In the genomic region with DNA sequence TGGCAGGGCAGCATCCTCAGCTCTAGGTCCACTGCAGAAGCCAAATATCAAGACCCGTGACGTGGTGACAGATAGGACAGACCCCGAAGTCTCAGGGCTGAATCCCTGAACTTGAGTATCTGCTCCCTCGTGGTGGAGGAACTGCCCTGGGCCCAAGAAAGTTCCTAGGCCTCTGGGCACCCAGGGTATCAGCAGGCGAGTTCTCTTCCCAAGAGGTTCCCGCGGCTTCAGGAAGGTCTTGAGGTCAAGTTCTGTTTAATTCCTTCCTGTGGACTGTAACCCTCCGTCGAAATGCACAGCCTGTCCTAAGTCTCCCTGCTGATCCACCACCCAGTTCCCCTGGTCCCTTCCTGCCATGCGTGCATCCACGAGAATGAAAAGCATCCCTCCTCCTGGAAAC, we compare ENCODE assay signal across 13 mouse cellular contexts. TPM values are rescaled to one million over a fixed set of nuclear protein-coding genes. Genes with fewer than 3 reads are reported as not detected.
A peak's percentile ranks its signal among the peaks of the same experiment; 100 is the strongest.
DNase-seq lines count a peak whose midpoint lies in the region; ATAC-seq and TF ChIP-seq lines count a peak whose summit lies in the region.
"Had no signal": no experiment of that assay in that cellular context is flagged by ENCODE, and none has a peak within 500 bp of the region (broad histone marks: within the 10 kb centered on the region; RNA-seq: fewer than 3 reads in every experiment).

No protein-coding gene starts in this region.

- peak overlapping the region; percentile 30 for H3K9ac ChIP-seq in liver, adult 2 months (ENCODE audit: low read depth, low read length)
- no peak overlapping the region for H3K9ac ChIP-seq in liver, embryonic 11.5 days (ENCODE audit: low read depth, low read length)
- H3K9ac ChIP-seq in embryonic facial prominence, embryonic 14.5 days (ENCODE audit: low read depth, low read length) = no peak overlapping the region
- H3K9ac ChIP-seq in liver, postnatal 0 days (replicated peaks) = no peak overlapping the region; the same call in 1 of the 2 replicates
- no peak overlapping the region for H3K9ac ChIP-seq in hindbrain, embryonic 13.5 days
- H3K9ac ChIP-seq in hindbrain, embryonic 14.5 days = no peak overlapping the region

- no peaks in the 10 kb centered on the region for H3K36me3 ChIP-seq in liver, adult 2 months (ENCODE audit: control insufficient read depth, insufficient read depth, low read length)
- H3K36me3 ChIP-seq in liver, embryonic 11.5 days (ENCODE audit: control insufficient read depth, insufficient read depth, low read length) = peaks cover 3% of the 10 kb centered on the region; the same call in 1 of the 2 replicates
- H3K36me3 ChIP-seq in embryonic facial prominence, embryonic 14.5 days (ENCODE audit: control insufficient read depth, insufficient read depth, low read length) = peaks cover 30% of the 10 kb centered on the region
- H3K36me3 ChIP-seq in liver, postnatal 0 days (replicated peaks; ENCODE audit: insufficient read depth, low read length) = peaks cover 22% of the 10 kb centered on the region
- H3K36me3 ChIP-seq in hindbrain, embryonic 13.5 days = no peaks in the 10 kb centered on the region
- no peaks in the 10 kb centered on the region for H3K36me3 ChIP-seq in hindbrain, embryonic 14.5 days (replicated peaks; ENCODE audit: control insufficient read depth, insufficient read depth)

- peaks cover 17% of the 10 kb centered on the region for H3K79me2 ChIP-seq in liver, adult 2 months (ENCODE audit: control insufficient read depth, insufficient read depth, low read length)

- H3K4me3 ChIP-seq in liver, adult 2 months (ENCODE audit: insufficient read depth, low read depth, low read length) = no peak overlapping the region; the same call in 1 of the 2 replicates
- H3K4me3 ChIP-seq in liver, embryonic 11.5 days (ENCODE audit: low read depth, low read length) = no peak overlapping the region
- peak overlapping the region; percentile 56 for H3K4me3 ChIP-seq in embryonic facial prominence, embryonic 14.5 days (ENCODE audit: low read depth, low read length)
- H3K4me3 ChIP-seq in liver, postnatal 0 days (ENCODE audit: low read depth, low read length) = peak overlapping the region; percentile 66; the same call in 1 of the 2 replicates
- no peak overlapping the region for H3K4me3 ChIP-seq in hindbrain, embryonic 13.5 days
- no peak overlapping the region for H3K4me3 ChIP-seq in hindbrain, embryonic 14.5 days (replicated peaks; ENCODE audit: low read length)
- H3K4me3 ChIP-seq: layer of hippocampus, adult 2 months had no signal

- peak overlapping the region; percentile 72 for H3K27ac ChIP-seq in liver, adult 2 months (replicated peaks; ENCODE audit: insufficient read depth, low read depth, low read length)
- no peak overlapping the region for H3K27ac ChIP-seq in liver, embryonic 11.5 days (ENCODE audit: low read depth, low read length)
- no peak overlapping the region for H3K27ac ChIP-seq in embryonic facial prominence, embryonic 14.5 days (replicated peaks; ENCODE audit: low read depth, low read length)
- peak overlapping the region; percentile 86 for H3K27ac ChIP-seq in liver, postnatal 0 days (ENCODE audit: low read depth)
- H3K27ac ChIP-seq in hindbrain, embryonic 13.5 days = no peak overlapping the region
- H3K27ac ChIP-seq in hindbrain, embryonic 14.5 days = no peak overlapping the region
- H3K27ac ChIP-seq: layer of hippocampus, adult 2 months had no signal

- no peak for ATAC-seq in liver, embryonic 11.5 days (replicated peaks; ENCODE audit: low FRiP score)
- ATAC-seq in embryonic facial prominence, embryonic 14.5 days (ENCODE audit: low read depth) = no peak
- ATAC-seq in liver, postnatal 0 days = no peak
- ATAC-seq in hindbrain, embryonic 13.5 days (ENCODE audit: low FRiP score) = no peak
- no peak for ATAC-seq in hindbrain, embryonic 14.5 days (ENCODE audit: low FRiP score)

- peaks cover 12% of the 10 kb centered on the region for H3K4me1 ChIP-seq in liver, adult 2 months (ENCODE audit: control insufficient read depth, insufficient read depth, low read length)
- H3K4me1 ChIP-seq in liver, embryonic 11.5 days (replicated peaks; ENCODE audit: control insufficient read depth, insufficient read depth, low read length) = peaks cover 12% of the 10 kb centered on the region
- peaks cover 41% of the 10 kb centered on the region for H3K4me1 ChIP-seq in embryonic facial prominence, embryonic 14.5 days (ENCODE audit: control insufficient read depth, insufficient read depth, low read length)
- H3K4me1 ChIP-seq in liver, postnatal 0 days (ENCODE audit: insufficient read depth) = peaks cover 34% of the 10 kb centered on the region
- peaks cover 30% of the 10 kb centered on the region for H3K4me1 ChIP-seq in hindbrain, embryonic 13.5 days (replicated peaks)
- 0 out of 2 replicates have a peak, but pooled peaks cover 8% of the 10 kb centered on the region for H3K4me1 ChIP-seq in hindbrain, embryonic 14.5 days (replicated peaks; ENCODE audit: control insufficient read depth, insufficient read depth, low read length)

- no peaks in the 10 kb centered on the region for H3K9me3 ChIP-seq in liver, embryonic 11.5 days (ENCODE audit: control insufficient read depth, low read length)
- H3K9me3 ChIP-seq in embryonic facial prominence, embryonic 14.5 days (ENCODE audit: control insufficient read depth, low read length) = no peaks in the 10 kb centered on the region
- no peaks in the 10 kb centered on the region for H3K9me3 ChIP-seq in liver, postnatal 0 days (ENCODE audit: low read length)
- H3K9me3 ChIP-seq in hindbrain, embryonic 13.5 days = no peaks in the 10 kb centered on the region
- H3K9me3 ChIP-seq in hindbrain, embryonic 14.5 days (ENCODE audit: control insufficient read depth, low read length) = no peaks in the 10 kb centered on the region

- DNase-seq in heart, adult 11 months = peak; percentile 95
- DNase-seq in heart, postnatal 4 days = no peak
- DNase-seq in liver, adult 2 months (ENCODE audit: extremely low read depth, low read depth, low spot score) = no peak
- no peak for DNase-seq in liver, embryonic 11.5 days (ENCODE audit: low spot score)
- no peak for DNase-seq in embryonic facial prominence, embryonic 14.5 days (ENCODE audit: low spot score)
- no peak for DNase-seq in liver, postnatal 0 days
- no peak for DNase-seq in hindbrain, embryonic 14.5 days (ENCODE audit: low spot score)
- DNase-seq: adrenal gland, postnatal 14 days; cerebellum, adult 9-10 months had no signal

- TF ChIP-seq EP300 in liver, postnatal 0 days (IDR thresholded peaks at IDR 0.05; ENCODE audit: low read depth) = no peak

- WGBS in liver, adult 2 months = 64% methylated on average over 11 of the region's 11 CpGs
- WGBS in liver, embryonic 11.5 days = 61% methylated on average over 11 of the region's 11 CpGs
- 72% methylated on average over 11 of the region's 11 CpGs for WGBS in embryonic facial prominence, embryonic 14.5 days
- 55% methylated on average over 11 of the region's 11 CpGs for WGBS in liver, postnatal 0 days (ENCODE audit: insufficient replicate concordance)
- 86% methylated on average over 11 of the region's 11 CpGs for WGBS in hindbrain, embryonic 13.5 days
- 90% methylated on average over 11 of the region's 11 CpGs for WGBS in hindbrain, embryonic 14.5 days

- TF ChIP-seq CTCF in liver, adult 2 months (IDR thresholded peaks at IDR 0.05; ENCODE audit: low read depth, low read length) = no peak
- no peak for TF ChIP-seq CTCF in liver, postnatal 0 days (IDR thresholded peaks at IDR 0.05; ENCODE audit: low read depth)

- no peak overlapping the region; the same call in 1 of the 2 replicates for H3K4me2 ChIP-seq in liver, embryonic 11.5 days
- H3K4me2 ChIP-seq in embryonic facial prominence, embryonic 14.5 days (ENCODE audit: low read depth, low read length) = peak overlapping the region; percentile 79
- H3K4me2 ChIP-seq in liver, postnatal 0 days (ENCODE audit: low read depth, low read length) = peak overlapping the region; percentile 80
- no peak overlapping the region for H3K4me2 ChIP-seq in hindbrain, embryonic 13.5 days
- no peak overlapping the region for H3K4me2 ChIP-seq in hindbrain, embryonic 14.5 days (replicated peaks)

- H3K27me3 ChIP-seq in liver, adult 2 months (ENCODE audit: control insufficient read depth, insufficient read depth, low read length) = no peaks in the 10 kb centered on the region
- H3K27me3 ChIP-seq in liver, embryonic 11.5 days (replicated peaks; ENCODE audit: control insufficient read depth, insufficient read depth, low read length) = no peaks in the 10 kb centered on the region
- H3K27me3 ChIP-seq in embryonic facial prominence, embryonic 14.5 days (replicated peaks; ENCODE audit: control insufficient read depth, insufficient read depth, low read length) = no peaks in the 10 kb centered on the region
- H3K27me3 ChIP-seq in liver, postnatal 0 days (ENCODE audit: insufficient read depth, low read length) = no peaks in the 10 kb centered on the region
- 0 out of 2 replicates have a peak, but pooled peaks cover 8% of the 10 kb centered on the region for H3K27me3 ChIP-seq in hindbrain, embryonic 13.5 days
- no peaks in the 10 kb centered on the region for H3K27me3 ChIP-seq in hindbrain, embryonic 14.5 days (ENCODE audit: control insufficient read depth, insufficient read depth, low read length)

- TF ChIP-seq POLR2A in liver, adult 2 months (IDR thresholded peaks at IDR 0.05; ENCODE audit: extremely low read depth, insufficient read depth, low read length) = no peak

RNA-seq across cellular contexts. Expression of a gene that starts 2.6 kb away (rescaled TPM):
- total RNA-seq in heart, postnatal 4 days (2021) = not detected
- not detected in 2 replicates for total RNA-seq in liver, adult 2 months (2014; rRNA removed)
- polyA plus RNA-seq in liver, adult 2 months (2012; rRNA removed) = not detected in 2 replicates
- polyA plus RNA-seq in liver, embryonic 11.5 days (2014; fragmentation: Nextera tagmentation; extraction: Ambion mirVana) = not detected in 2 replicates
- polyA plus RNA-seq in embryonic facial prominence, embryonic 14.5 days (2014; fragmentation: Nextera tagmentation; extraction: Ambion mirVana) = 0.89 TPM in 1 of 2 replicates, not detected in the other
- polyA plus RNA-seq in liver, postnatal 0 days (2015; fragmentation: Nextera tagmentation; extraction: Ambion mirVana) = 0.59 TPM in 1 of 2 replicates, not detected in the other
- polyA plus RNA-seq in hindbrain, embryonic 13.5 days (2015; fragmentation: Nextera tagmentation; extraction: Ambion mirVana) = not detected in 2 replicates
- polyA plus RNA-seq in hindbrain, embryonic 14.5 days (2014; fragmentation: Nextera tagmentation; extraction: Ambion mirVana) = not detected in 2 replicates
- total RNA-seq: adrenal gland, postnatal 14 days; hematopoietic stem cell, adult 5-6 weeks; layer of hippocampus, adult 2 months had no signal
- polyA plus RNA-seq: frontal cortex, adult 2 months had no signal

RNA-seq across cellular contexts. Expression of a gene that starts 2.7 kb away (rescaled TPM):
- total RNA-seq in heart, postnatal 4 days (2021) = 100 to 1,000 TPM; 178 to 182 TPM
- 270 and 282 TPM in 2 replicates for total RNA-seq in liver, adult 2 months (2014; rRNA removed)
- 968 and 1,028 TPM in 2 replicates for polyA plus RNA-seq in liver, adult 2 months (2012; rRNA removed)
- 478 and 500 TPM in 2 replicates for polyA plus RNA-seq in liver, embryonic 11.5 days (2014; fragmentation: Nextera tagmentation; extraction: Ambion mirVana)
- 1,406 and 1,438 TPM in 2 replicates for polyA plus RNA-seq in embryonic facial prominence, embryonic 14.5 days (2014; fragmentation: Nextera tagmentation; extraction: Ambion mirVana)
- polyA plus RNA-seq in liver, postnatal 0 days (2015; fragmentation: Nextera tagmentation; extraction: Ambion mirVana) = 798 and 816 TPM in 2 replicates
- 211 and 226 TPM in 2 replicates for polyA plus RNA-seq in hindbrain, embryonic 13.5 days (2015; fragmentation: Nextera tagmentation; extraction: Ambion mirVana)
- 201 and 234 TPM in 2 replicates for polyA plus RNA-seq in hindbrain, embryonic 14.5 days (2014; fragmentation: Nextera tagmentation; extraction: Ambion mirVana)

RNA-seq across cellular contexts. Expression of a gene that starts 3.0 kb away (rescaled TPM):
- 1 to 10 TPM in 1 of 2 experiments, under 1 TPM in 1; 0.72 to 1.4 TPM for total RNA-seq in heart, postnatal 4 days (2021)
- 0.40 and 0.55 TPM in 2 replicates for total RNA-seq in liver, adult 2 months (2014; rRNA removed)
- polyA plus RNA-seq in liver, adult 2 months (2012; rRNA removed) = 0.76 and 1.0 TPM in 2 replicates
- polyA plus RNA-seq in liver, embryonic 11.5 days (2014; fragmentation: Nextera tagmentation; extraction: Ambion mirVana) = 0.58 and 0.60 TPM in 2 replicates
- polyA plus RNA-seq in embryonic facial prominence, embryonic 14.5 days (2014; fragmentation: Nextera tagmentation; extraction: Ambion mirVana) = 108 and 179 TPM in 2 replicates
- 0.41 and 0.48 TPM in 2 replicates for polyA plus RNA-seq in liver, postnatal 0 days (2015; fragmentation: Nextera tagmentation; extraction: Ambion mirVana)
- 0.36 and 1.7 TPM in 2 replicates for polyA plus RNA-seq in hindbrain, embryonic 13.5 days (2015; fragmentation: Nextera tagmentation; extraction: Ambion mirVana)
- 0.55 TPM in 1 of 2 replicates, not detected in the other for polyA plus RNA-seq in hindbrain, embryonic 14.5 days (2014; fragmentation: Nextera tagmentation; extraction: Ambion mirVana)
- total RNA-seq: hematopoietic stem cell, adult 5-6 weeks; layer of hippocampus, adult 2 months had no signal
- polyA plus RNA-seq: frontal cortex, adult 2 months had no signal

RNA-seq across cellular contexts. Expression of a gene that starts 11.9 kb away (rescaled TPM):
- total RNA-seq in heart, postnatal 4 days (2021) = 1 to 10 TPM; 8.4 to 8.7 TPM
- 16.6 and 19.1 TPM in 2 replicates for total RNA-seq in liver, adult 2 months (2014; rRNA removed)
- polyA plus RNA-seq in liver, adult 2 months (2012; rRNA removed) = 41.3 and 43.3 TPM in 2 replicates
- polyA plus RNA-seq in liver, embryonic 11.5 days (2014; fragmentation: Nextera tagmentation; extraction: Ambion mirVana) = 13.1 and 13.2 TPM in 2 replicates
- 22.7 and 25.5 TPM in 2 replicates for polyA plus RNA-seq in embryonic facial prominence, embryonic 14.5 days (2014; fragmentation: Nextera tagmentation; extraction: Ambion mirVana)
- 5.5 and 6.3 TPM in 2 replicates for polyA plus RNA-seq in liver, postnatal 0 days (2015; fragmentation: Nextera tagmentation; extraction: Ambion mirVana)
- polyA plus RNA-seq in hindbrain, embryonic 13.5 days (2015; fragmentation: Nextera tagmentation; extraction: Ambion mirVana) = 8.8 and 10.4 TPM in 2 replicates
- 8.2 and 9.2 TPM in 2 replicates for polyA plus RNA-seq in hindbrain, embryonic 14.5 days (2014; fragmentation: Nextera tagmentation; extraction: Ambion mirVana)

RNA-seq across cellular contexts. Expression of a gene that starts 13.9 kb away (rescaled TPM):
- 1 to 10 TPM; 2.6 to 3.0 TPM for total RNA-seq in heart, postnatal 4 days (2021)
- total RNA-seq in liver, adult 2 months (2014; rRNA removed) = 11.2 and 11.3 TPM in 2 replicates
- polyA plus RNA-seq in liver, adult 2 months (2012; rRNA removed) = 48.6 and 79.4 TPM in 2 replicates
- polyA plus RNA-seq in liver, embryonic 11.5 days (2014; fragmentation: Nextera tagmentation; extraction: Ambion mirVana) = 32.7 and 33.5 TPM in 2 replicates
- polyA plus RNA-seq in embryonic facial prominence, embryonic 14.5 days (2014; fragmentation: Nextera tagmentation; extraction: Ambion mirVana) = 63.4 and 76.6 TPM in 2 replicates
- 33.4 and 38.6 TPM in 2 replicates for polyA plus RNA-seq in liver, postnatal 0 days (2015; fragmentation: Nextera tagmentation; extraction: Ambion mirVana)
- polyA plus RNA-seq in hindbrain, embryonic 13.5 days (2015; fragmentation: Nextera tagmentation; extraction: Ambion mirVana) = 13.4 and 13.6 TPM in 2 replicates
- polyA plus RNA-seq in hindbrain, embryonic 14.5 days (2014; fragmentation: Nextera tagmentation; extraction: Ambion mirVana) = 16.8 and 21.9 TPM in 2 replicates

Comparison
In these comparisons a context has a peak if more than half of its experiments do, and no peak if none do; other contexts are left out.
1. H3K27ac ChIP-seq: peak in liver, adult 2 months (single experiment) and liver, postnatal 0 days (single experiment); none in liver, embryonic 11.5 days (single experiment), embryonic facial prominence, embryonic 14.5 days (single experiment), hindbrain, embryonic 13.5 days (single experiment) and hindbrain, embryonic 14.5 days (single experiment).
2. H3K4me3 ChIP-seq: peak in embryonic facial prominence, embryonic 14.5 days (single experiment) and liver, postnatal 0 days (single experiment); none in liver, adult 2 months (single experiment), liver, embryonic 11.5 days (single experiment), hindbrain, embryonic 13.5 days (single experiment) and hindbrain, embryonic 14.5 days (single experiment).
3. H3K4me2 ChIP-seq: peak in embryonic facial prominence, embryonic 14.5 days (single experiment) and liver, postnatal 0 days (single experiment); none in liver, embryonic 11.5 days (single experiment), hindbrain, embryonic 13.5 days (single experiment) and hindbrain, embryonic 14.5 days (single experiment).
4. RNA of a gene that starts 3.0 kb away (polyA plus RNA-seq): 108 to 179 TPM in embryonic facial prominence, embryonic 14.5 days; 0.36 to 1.7 TPM in hindbrain, embryonic 13.5 days, 0.76 to 1.0 TPM in liver, adult 2 months, 0.58 to 0.60 TPM in liver, embryonic 11.5 days, 0.55 TPM in hindbrain, embryonic 14.5 days and 0.41 to 0.48 TPM in liver, postnatal 0 days; every median in the first group is over 10 times any median in the second.